Mouse (Mus musculus) midbrain, postnatal 0 days (tissue): ENCODE measurements around the gene Wars2. TPM values are rescaled to one million over a fixed set of nuclear protein-coding genes. Genes with fewer than 3 reads are reported as not detected.
A peak's percentile ranks its signal among the peaks of the same experiment; 100 is the strongest.

Experiments used
- ATAC-seq: fragments of 200-750 bp; cut with Nextera tagmentation; 2 replicates; pipeline ENCODE4 v1.8.0; 2017; ENCODE audit warnings: moderate number of reproducible peaks, mild to moderate bottlenecking, moderate TSS enrichment, moderate library complexity; ENCODE audit not compliant: low FRiP score
- DNase-seq: peaks from one replicate; pipeline ENCODE4 v3.0.0-alpha.2; 2015; ENCODE audit warnings: low spot score
- H3K27ac ChIP-seq: fragments of 300-500 bp; sonication (generic); 2 replicates; pipeline ENCODE4 v1.5.1; 2014; ENCODE audit warnings: low read depth, mild to moderate bottlenecking, low read length, mixed read lengths
- H3K27me3 ChIP-seq: fragments of 300-500 bp; sonication (generic); 2 replicates; pipeline ENCODE4 v1.6.1; 2014; ENCODE audit warnings: low read length, control low read depth, mixed read lengths; ENCODE audit not compliant: insufficient read depth
- H3K36me3 ChIP-seq: fragments of 300-500 bp; sonication (generic); 2 replicates; pipeline ENCODE4 v1.6.1; 2014; ENCODE audit warnings: low read length, control low read depth, mixed read lengths; ENCODE audit not compliant: insufficient read depth
- H3K4me1 ChIP-seq: fragments of 300-500 bp; sonication (generic); 2 replicates; pipeline ENCODE4 v1.6.1; 2014; ENCODE audit warnings: mild to moderate bottlenecking, control low read depth, antibody characterized with exemption, low read length, mixed read lengths; ENCODE audit not compliant: insufficient read depth
- H3K4me2 ChIP-seq: fragments of 300-500 bp; sonication (generic); 2 replicates; pipeline ENCODE4 v1.6.1; 2014; ENCODE audit warnings: low read depth, mild to moderate bottlenecking, low read length, mixed read lengths; ENCODE audit not compliant: poor library complexity, severe bottlenecking
- H3K4me3 ChIP-seq: fragments of 300-500 bp; sonication (generic); 2 replicates; pipeline ENCODE4 v1.5.1; 2014; ENCODE audit warnings: low read depth, mild to moderate bottlenecking, low read length, moderate library complexity
- H3K9ac ChIP-seq: fragments of 300-500 bp; sonication (generic); replicated peaks from 2 replicates; pipeline ENCODE4 v1.6.1; 2014; ENCODE audit warnings: mild to moderate bottlenecking, low read length, moderate library complexity, mixed read lengths; ENCODE audit not compliant: poor library complexity, severe bottlenecking
- H3K9me3 ChIP-seq: fragments of 300-500 bp; sonication (generic); 2 replicates; pipeline ENCODE4 v1.6.1; 2016; ENCODE audit warnings: low read length, control low read depth
- CTCF ChIP-seq: IDR thresholded peaks from 2 replicates; pipeline ENCODE4 v1.5.1; 2016; ENCODE audit warnings: antibody characterized with exemption, mild to moderate bottlenecking
- WGBS: fragments of 180-500 bp; shearing (Covaris S2); extraction: QIAGEN DNeasy Blood & Tissue Kit; methylation state at CpG from one replicate; pipeline ENCODE4 v1.1.7; 2014; 5-methylcytosine and 5-hydroxymethylcytosine counted together
- polyA plus RNA-seq: library from polyadenylated mRNA; unstranded; fragments of >200 nt; fragmentation: Nextera tagmentation; extraction: Ambion mirVana; gene quantifications from 2 replicates; pipeline ENCODE4 v1.2.1, GENCODE M21; 2015
- total RNA-seq: library from RNA; depleted of rRNA; stranded (reverse); fragments of >200 nt; gene quantifications from 2 replicates; pipeline ENCODE4 v1.2.3, GENCODE M21; 2014

Wars2 gene
- total and polyA plus RNA-seq, 2 experiments from 2014 or later: 4.9 to 6.7 TPM

GRCm38 (mm10) chr3:99173178-99173577 is 32.3 kb downstream of the Wars2 start:
- no peak overlapping the region for H3K4me3 ChIP-seq
- no peaks in the 10 kb centered on the region for H3K4me1 ChIP-seq
- H3K27ac ChIP-seq: no peak overlapping the region
- TF ChIP-seq CTCF: no peak
- H3K9ac ChIP-seq: no peak overlapping the region
- no peak for ATAC-seq
- H3K27me3 ChIP-seq: no peaks in the 10 kb centered on the region
- DNase-seq: no peak
- no peaks in the 10 kb centered on the region for H3K9me3 ChIP-seq
- H3K4me2 ChIP-seq: no peak overlapping the region
- 80% methylated on average over 5 of the region's 5 CpGs for WGBS
- H3K36me3 ChIP-seq: no peaks in the 10 kb centered on the region

- DNase-seq (peak; percentile 10), ATAC-seq (no peak)
- Histone ChIP-seq H3K4me3 (no peak overlapping the region), H3K27ac (no peak overlapping the region), H3K4me2 (no peak overlapping the region), H3K27me3 (no peaks in the 10 kb centered on the region), H3K4me1 (no peaks in the 10 kb centered on the region), H3K9ac (no peak overlapping the region), H3K9me3 (no peaks in the 10 kb centered on the region), H3K36me3 (no peaks in the 10 kb centered on the region)
- WGBS: 75% methylated on average over 9 of the region's 9 CpGs
- no peak for TF ChIP-seq CTCF
These were observed 33.9 kb downstream of the Wars2 start for GRCm38 (mm10) chr3:99174658-99175304.

- no peak overlapping the region for H3K9ac ChIP-seq
- no peak overlapping the region for H3K4me2 ChIP-seq
- no peak overlapping the region for H3K4me3 ChIP-seq
- no peak for TF ChIP-seq CTCF
- no peaks in the 10 kb centered on the region for H3K9me3 ChIP-seq
- no peaks in the 10 kb centered on the region for H3K4me1 ChIP-seq
- ATAC-seq (no peak), DNase-seq (no peak)
- H3K27me3 ChIP-seq: no peaks in the 10 kb centered on the region
- no peaks in the 10 kb centered on the region for H3K36me3 ChIP-seq
- no peak overlapping the region for H3K27ac ChIP-seq
- WGBS: 78% methylated on average over 17 of the region's 17 CpGs
These were observed 42.6 kb downstream of the Wars2 start for GRCm38 (mm10) chr3:99183355-99184016.

- 57% methylated on average over 1 of the region's 1 CpGs for WGBS
- Histone ChIP-seq H3K9ac (no peak overlapping the region), H3K27ac (no peak overlapping the region), H3K4me2 (no peak overlapping the region), H3K4me3 (no peak overlapping the region), H3K36me3 (no peaks in the 10 kb centered on the region), H3K4me1 (no peaks in the 10 kb centered on the region), H3K27me3 (no peaks in the 10 kb centered on the region), H3K9me3 (no peaks in the 10 kb centered on the region)
- TF ChIP-seq CTCF: no peak
- ATAC-seq (no peak), DNase-seq (no peak)
These were observed 43.5 kb downstream of the Wars2 start for GRCm38 (mm10) chr3:99184373-99184772.

GRCm38 (mm10) chr3:99188097-99188496 is 47.2 kb downstream of the Wars2 start:
- no peak overlapping the region for H3K4me3 ChIP-seq
- H3K4me1 ChIP-seq: no peaks in the 10 kb centered on the region
- no peak overlapping the region for H3K9ac ChIP-seq
- ATAC-seq (no peak), DNase-seq (no peak)
- TF ChIP-seq CTCF: no peak
- H3K27me3 ChIP-seq: no peaks in the 10 kb centered on the region
- no peak overlapping the region for H3K4me2 ChIP-seq
- no peak overlapping the region for H3K27ac ChIP-seq
- 89% methylated on average over 1 of the region's 1 CpGs for WGBS
- no peaks in the 10 kb centered on the region for H3K9me3 ChIP-seq
- no peaks in the 10 kb centered on the region for H3K36me3 ChIP-seq

- Histone ChIP-seq H3K4me2 (no peak overlapping the region), H3K4me1 (no peaks in the 10 kb centered on the region), H3K4me3 (no peak overlapping the region), H3K27ac (no peak overlapping the region), H3K9ac (no peak overlapping the region), H3K27me3 (no peaks in the 10 kb centered on the region), H3K9me3 (no peaks in the 10 kb centered on the region), H3K36me3 (no peaks in the 10 kb centered on the region)
- ATAC-seq (no peak), DNase-seq (no peak)
- WGBS: 71% methylated on average over 4 of the region's 4 CpGs
- no peak for TF ChIP-seq CTCF
These were observed 52.7 kb downstream of the Wars2 start for GRCm38 (mm10) chr3:99193576-99193975.
